15 mouse cellular contexts compared by ENCODE assay signal in genomic region chr5:124468365-124468764, GRCm38 (mm10).
"Had no signal": no experiment of that assay in that cellular context is flagged by ENCODE, and none has a peak within 500 bp of the region (broad histone marks: within the 10 kb centered on the region; RNA-seq: fewer than 3 reads in every experiment).

No protein-coding gene starts in this region.

- DNase-seq: kidney, adult 18-20 months; kidney, postnatal 10 days; kidney, postnatal 4 days; lung, embryonic 14.5 days; lung, postnatal 10 days; lung, postnatal 4 days; spleen, adult 18-20 months; thymus, postnatal 4 days had no signal

- ATAC-seq: intestine, embryonic 15.5 days; liver, embryonic 12.5 days; midbrain, embryonic 16.5 days had no signal

- H3K4me1 ChIP-seq: intestine, embryonic 15.5 days; limb, embryonic 15.5 days; neural tube, embryonic 13.5 days had no signal

- H3K27me3 ChIP-seq: intestine, embryonic 15.5 days; limb, embryonic 15.5 days; liver, embryonic 12.5 days; megakaryocyte, embryonic 14.5 days; neural tube, embryonic 13.5 days had no signal

- H3K27ac ChIP-seq: intestine, embryonic 15.5 days; left cerebral cortex, adult 2 months; limb, embryonic 15.5 days; liver, embryonic 12.5 days; neural tube, embryonic 13.5 days had no signal

- H3K9ac ChIP-seq: intestine, embryonic 15.5 days; limb, embryonic 15.5 days; liver, embryonic 12.5 days; lung, embryonic 14.5 days; neural tube, embryonic 13.5 days had no signal

- H3K4me3 ChIP-seq: intestine, embryonic 15.5 days; left cerebral cortex, adult 2 months; limb, embryonic 15.5 days; liver, embryonic 12.5 days; neural tube, embryonic 13.5 days had no signal
